Mouse (Mus musculus): ENCODE measurements around the gene Scgb2b11.
"Not testable (repeated sequence)": the region's sequence is repeated elsewhere in the genome, so short reads cannot be mapped to it uniquely, and the experiment has no call there.

Scgb2b11 gene

DNA sequence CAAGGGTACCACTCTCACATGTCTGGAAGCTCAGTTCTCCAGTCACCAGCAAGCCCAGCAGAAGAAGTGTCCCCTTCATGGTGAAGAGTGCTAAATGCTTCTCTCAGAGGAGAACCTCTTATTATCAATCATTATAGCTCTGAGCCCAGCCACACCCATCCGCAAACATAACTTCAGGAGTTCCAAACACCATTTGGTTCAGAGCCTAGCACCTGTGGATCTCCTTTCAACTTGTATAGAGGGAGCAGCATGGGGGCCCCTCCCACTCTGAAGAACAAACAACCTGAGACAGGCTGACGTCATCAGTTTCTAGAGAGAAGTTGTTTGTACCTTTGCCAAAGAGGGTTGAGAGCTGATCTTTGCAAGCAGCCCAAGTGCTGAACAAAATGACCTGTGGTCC is at the start of gene Scgb2b11:
Gene Scgb2b11, minus strand, starts transcription at position 101 of the 400 bp plus-strand sequence.
- not testable (repeated sequence) for ATAC-seq (ENCODE audit: insufficient number of reproducible peaks, low FRiP score, low TSS enrichment)

DNA sequence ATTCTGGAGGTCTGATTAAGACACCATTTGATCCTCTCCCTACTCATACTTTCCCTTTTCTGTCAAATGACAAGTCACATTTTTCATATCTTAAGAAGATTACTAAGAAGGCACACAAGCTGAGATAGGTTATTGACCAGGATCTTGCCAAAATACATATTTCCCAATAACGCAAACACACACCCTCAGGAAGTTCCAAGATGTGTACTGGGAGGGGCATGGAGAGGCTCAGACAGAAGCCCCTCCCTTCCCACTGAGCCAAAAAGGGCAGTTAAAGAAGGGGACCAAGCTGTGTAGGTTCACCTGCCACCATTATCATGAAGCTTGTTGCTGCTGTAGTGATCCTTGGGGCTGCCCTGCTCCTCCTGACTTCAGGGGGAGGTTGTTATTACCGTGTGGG is 11.6 kb upstream of the Scgb2b11 start, which contains the start of gene Scgb1b11:
Gene Scgb1b11, plus strand, starts transcription at position 301 of the 400 bp plus-strand sequence.
- ATAC-seq (ENCODE audit: insufficient number of reproducible peaks, low FRiP score, low TSS enrichment) = not testable (repeated sequence)
